In the genomic region with DNA sequence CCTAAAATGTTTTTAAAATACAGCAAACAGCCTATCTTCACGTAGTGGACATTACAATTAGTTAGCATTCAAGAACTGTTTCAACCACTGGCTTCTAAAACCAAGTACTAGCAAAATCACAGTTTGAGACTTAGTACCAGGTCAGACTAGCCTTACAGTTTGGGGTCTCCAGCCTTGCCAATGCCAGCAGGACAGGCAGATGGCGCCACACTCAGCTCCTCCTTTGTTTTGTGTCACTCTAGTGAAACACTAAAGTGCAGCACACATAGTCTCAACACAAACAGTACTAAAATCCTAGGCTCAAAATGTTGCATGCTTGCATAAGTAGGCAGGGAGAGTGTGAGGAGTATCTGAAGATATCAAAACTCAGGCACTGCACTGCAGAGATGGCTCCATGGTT, we compare ENCODE assay signal across 9 mouse cellular contexts. TPM values are rescaled to one million over a fixed set of nuclear protein-coding genes. Genes with fewer than 3 reads are reported as not detected.
A peak's percentile ranks its signal among the peaks of the same experiment; 100 is the strongest.
DNase-seq lines count a peak whose midpoint lies in the region; ATAC-seq and TF ChIP-seq lines count a peak whose summit lies in the region.
"Had no signal": no experiment of that assay in that cellular context is flagged by ENCODE, and none has a peak within 500 bp of the region (broad histone marks: within the 10 kb centered on the region; RNA-seq: fewer than 3 reads in every experiment).

No protein-coding gene starts in this region.

- H3K9me3 ChIP-seq in lung, postnatal 0 days (ENCODE audit: low read length): no peaks in the 10 kb centered on the region
- no peaks in the 10 kb centered on the region for H3K9me3 ChIP-seq in embryonic facial prominence, embryonic 10.5 days

- intact Hi-C loops in heart, adult 2 months (cut with DNase I): no loop called here
- intact Hi-C loops in heart, postnatal 25 days (cut with DNase I): no loop called here

- no peak for DNase-seq in heart, adult 2 months
- no peak for DNase-seq in heart, postnatal 25 days (ENCODE audit: low spot score)
- no peak for DNase-seq in lung, postnatal 0 days (ENCODE audit: low spot score)
- DNase-seq in lung, postnatal 14 days: no peak
- DNase-seq in NIH3T3 (ENCODE audit: low read depth): peak; percentile 27
- peak; percentile 46 for DNase-seq in retina, postnatal 1 day
- DNase-seq in embryonic facial prominence, embryonic 10.5 days (ENCODE audit: low spot score): no peak
- no peak for DNase-seq in urinary bladder, postnatal 36 days (ENCODE audit: low spot score in 2 of 2)
- DNase-seq: layer of hippocampus, postnatal 36 days had no signal

- no peak overlapping the region for H3K27ac ChIP-seq in heart, adult 2 months
- H3K27ac ChIP-seq in lung, postnatal 0 days (ENCODE audit: low read length): no peak overlapping the region
- H3K27ac ChIP-seq in embryonic facial prominence, embryonic 10.5 days (replicated peaks): no peak overlapping the region

- peaks cover 3% of the 10 kb centered on the region for H3K79me2 ChIP-seq in heart, adult 2 months (replicated peaks; ENCODE audit: control insufficient read depth, insufficient read depth, low read length)

- no peaks in the 10 kb centered on the region for H3K36me3 ChIP-seq in heart, adult 2 months (ENCODE audit: control insufficient read depth, insufficient read depth, low read length)
- peaks cover 11% of the 10 kb centered on the region; the same call in 1 of the 2 replicates for H3K36me3 ChIP-seq in lung, postnatal 0 days (ENCODE audit: insufficient read depth, low read length)
- H3K36me3 ChIP-seq in embryonic facial prominence, embryonic 10.5 days (replicated peaks): peaks cover 16% of the 10 kb centered on the region

- H3K27me3 ChIP-seq in heart, adult 2 months (ENCODE audit: control insufficient read depth, insufficient read depth, low read length): no peaks in the 10 kb centered on the region
- H3K27me3 ChIP-seq in lung, postnatal 0 days (replicated peaks; ENCODE audit: insufficient read depth, low read length): no peaks in the 10 kb centered on the region
- no peaks in the 10 kb centered on the region for H3K27me3 ChIP-seq in embryonic facial prominence, embryonic 10.5 days (replicated peaks; ENCODE audit: low read depth, poor library complexity, severe bottlenecking)

- TF ChIP-seq CTCF in heart, adult 2 months (IDR thresholded peaks at IDR 0.05): peak; percentile 64
- peak; percentile 66 for TF ChIP-seq CTCF in lung, postnatal 0 days (IDR thresholded peaks at IDR 0.05)

- no peak overlapping the region for H3K4me2 ChIP-seq in lung, postnatal 0 days (replicated peaks; ENCODE audit: low read depth, low read length)

- no peaks in the 10 kb centered on the region for H3K4me1 ChIP-seq in heart, adult 2 months (ENCODE audit: control insufficient read depth, insufficient read depth, low read length)
- no peaks in the 10 kb centered on the region for H3K4me1 ChIP-seq in lung, postnatal 0 days (ENCODE audit: insufficient read depth, low read depth, low read length)
- H3K4me1 ChIP-seq in embryonic facial prominence, embryonic 10.5 days: no peaks in the 10 kb centered on the region

- H3K4me3 ChIP-seq in heart, adult 2 months: no peak overlapping the region
- no peak overlapping the region for H3K4me3 ChIP-seq in lung, postnatal 0 days (ENCODE audit: low read depth, low read length)
- no peak overlapping the region for H3K4me3 ChIP-seq in embryonic facial prominence, embryonic 10.5 days

- no peak for TF ChIP-seq POLR2A in heart, adult 2 months (IDR thresholded peaks at IDR 0.05; ENCODE audit: insufficient read depth, low read depth, low read length)

- 66% methylated on average over 2 of the region's 2 CpGs for WGBS in heart, adult 2 months
- 58% methylated on average over 2 of the region's 2 CpGs for whole genome bisulfite sequencing in lung, postnatal 0 days
- 64% methylated on average over 2 of the region's 2 CpGs for WGBS in embryonic facial prominence, embryonic 10.5 days

- no peak overlapping the region for H3K9ac ChIP-seq in heart, adult 2 months (ENCODE audit: low read depth, low read length)
- no peak overlapping the region for H3K9ac ChIP-seq in lung, postnatal 0 days (replicated peaks; ENCODE audit: low read depth)

- no peak for ATAC-seq in lung, postnatal 0 days

- TF ChIP-seq EP300 in heart, adult 2 months (IDR thresholded peaks at IDR 0.05; ENCODE audit: insufficient read depth, low read depth, low read length): no peak
- TF ChIP-seq EP300 in lung, postnatal 0 days (IDR thresholded peaks at IDR 0.05): no peak

RNA-seq across cellular contexts. Expression of a gene that starts 53.8 kb away (rescaled TPM):
- total RNA-seq in heart, adult 2 months (2021): 100 to 1,000 TPM; 151 to 173 TPM
- polyA plus RNA-seq in heart, adult 2 months (2012; rRNA removed): 27.9 and 62.9 TPM in 2 replicates
- 100 to 1,000 TPM; 143 to 166 TPM for total RNA-seq in heart, postnatal 25 days (2021)
- polyA plus RNA-seq in lung, postnatal 0 days (2015; fragmentation: Nextera tagmentation; extraction: Ambion mirVana): 14.1 and 17.3 TPM in 2 replicates
- polyA plus RNA-seq in embryonic facial prominence, embryonic 10.5 days (2016; fragmentation: Nextera tagmentation; extraction: Ambion mirVana): 10.4 and 10.8 TPM in 2 replicates

RNA-seq across cellular contexts. Expression of a gene that starts 53.9 kb away (rescaled TPM):
- total RNA-seq in heart, adult 2 months (2021): 100 to 1,000 TPM in 1 of 2 experiments, 10 to 100 TPM in 1; 79.9 to 106 TPM
- 28.0 and 67.3 TPM in 2 replicates for polyA plus RNA-seq in heart, adult 2 months (2012; rRNA removed)
- 10 to 100 TPM; 78.6 to 96.1 TPM for total RNA-seq in heart, postnatal 25 days (2021)
- polyA plus RNA-seq in lung, postnatal 0 days (2015; fragmentation: Nextera tagmentation; extraction: Ambion mirVana): 43.3 and 53.5 TPM in 2 replicates
- 111 and 114 TPM in 2 replicates for polyA plus RNA-seq in embryonic facial prominence, embryonic 10.5 days (2016; fragmentation: Nextera tagmentation; extraction: Ambion mirVana)

Comparison
In these comparisons a context has a peak if more than half of its experiments do, and no peak if none do; other contexts are left out.
1. DNase-seq: peak in NIH3T3 (single experiment) and retina, postnatal 1 day (single experiment); none in heart, adult 2 months (0 of 2), heart, postnatal 25 days (single experiment), lung, postnatal 0 days (single experiment), lung, postnatal 14 days (single experiment), embryonic facial prominence, embryonic 10.5 days (single experiment) and urinary bladder, postnatal 36 days (0 of 2).